Mouse (Mus musculus) neural tube, embryonic 10.5 days (tissue): ENCODE data around the gene Agps.

Source experiments
- DNase-seq: peaks from one replicate; pipeline ENCODE4 v3.0.0-alpha.2; 2017; ENCODE audit warnings: low spot score; ENCODE audit errors: extremely low spot score

The Agps gene

GRCm38 (mm10) chr2:75831881-75832633, at the start of gene Agps:
TSS of gene Agps (plus strand) at chr2:75832177.
- peak; percentile 91 for DNase-seq

GRCm38 (mm10) chr2:75786075-75786474, 45.9 kb upstream of the Agps start:
- DNase-seq, result peak; percentile 54

DNA sequence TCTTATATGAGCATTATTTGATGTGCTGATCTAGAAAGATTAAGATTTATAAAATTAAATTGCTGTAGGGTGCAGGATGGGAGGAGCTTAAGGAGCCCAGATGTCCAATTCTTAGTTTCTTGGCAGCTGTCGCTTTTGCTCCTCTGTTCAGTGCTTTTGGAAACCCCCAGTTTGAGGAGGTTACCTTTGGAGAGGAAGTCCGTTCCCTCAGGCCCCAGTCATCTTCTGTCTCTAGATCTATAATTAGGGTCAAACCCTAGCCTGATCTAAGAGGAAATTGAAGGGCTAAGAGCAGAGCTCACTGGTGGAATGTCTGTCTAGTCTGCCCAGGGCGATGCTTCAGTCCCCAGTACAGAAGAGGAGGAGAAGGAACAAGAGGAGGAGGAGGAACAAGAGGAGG, 43.5 kb upstream of the Agps start:
- DNase-seq, result no peak

- DNase-seq, result no peak
These were observed 41.9 kb upstream of the Agps start for GRCm38 (mm10) chr2:75789959-75790523.

- no peak for DNase-seq
These were observed 40.2 kb upstream of the Agps start for GRCm38 (mm10) chr2:75791561-75792308.

DNA sequence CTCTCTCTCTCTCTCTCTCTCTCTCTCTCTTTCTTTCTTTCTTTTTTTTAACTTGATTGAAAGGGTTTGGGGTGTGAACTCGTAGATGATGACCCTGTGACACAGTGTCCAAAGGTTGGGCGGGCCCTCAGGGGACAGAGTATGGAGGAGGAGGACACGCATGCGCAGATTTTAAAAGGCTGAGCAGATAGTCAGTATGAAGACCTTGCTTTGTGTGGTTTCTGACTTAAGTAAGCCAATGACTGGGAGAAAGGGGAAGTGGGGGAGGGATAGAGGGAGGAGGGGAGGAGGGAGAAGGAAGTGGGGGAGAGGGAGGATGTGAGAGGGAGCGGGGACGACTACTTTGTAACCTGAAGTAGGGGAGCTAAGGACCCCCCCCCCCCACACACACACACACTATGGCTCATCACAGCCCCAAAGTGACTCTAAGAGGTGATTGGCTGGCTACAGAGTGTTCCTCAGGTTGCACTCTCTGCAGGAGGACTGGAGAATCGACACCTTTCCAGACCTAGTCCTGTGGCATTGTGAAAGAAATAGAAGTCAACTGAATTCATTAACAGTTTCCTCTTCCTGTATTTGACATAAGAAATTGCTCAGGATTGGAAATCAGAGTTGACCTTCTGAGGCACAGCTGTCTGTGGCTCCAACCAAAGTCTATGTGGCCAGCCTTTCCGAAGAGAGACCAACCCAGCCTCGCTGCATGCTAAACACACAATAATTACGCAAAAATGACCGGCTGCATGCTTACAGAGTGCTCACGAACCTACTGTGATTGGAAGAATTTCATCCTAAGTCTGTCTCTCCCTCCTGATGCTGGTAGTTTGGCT, 39.4 kb upstream of the Agps start:
- DNase-seq, result no peak

DNA sequence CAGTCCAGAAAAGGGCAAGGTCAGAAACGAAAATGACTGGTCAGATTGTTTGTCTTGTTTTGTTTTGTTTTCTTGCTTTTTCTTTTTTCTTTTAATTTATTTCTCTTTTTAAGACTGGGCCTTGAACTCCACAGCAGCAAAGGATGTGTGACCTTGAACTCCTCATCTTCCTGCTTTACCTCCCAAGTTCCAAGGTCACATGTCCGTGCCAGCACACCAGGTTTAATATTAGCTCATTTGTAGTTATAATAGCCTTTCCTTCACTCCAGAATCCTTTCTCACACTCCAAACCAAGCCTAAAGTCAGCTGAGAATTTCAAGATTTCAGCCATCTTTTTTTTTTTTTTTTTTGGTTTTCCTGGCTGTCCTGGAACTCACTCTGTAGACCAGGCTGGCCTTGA, 35.8 kb upstream of the Agps start:
- DNase-seq, result no peak

GRCm38 (mm10) chr2:75798434-75798970, 33.5 kb upstream of the Agps start:
- DNase-seq, result no peak

GRCm38 (mm10) chr2:75805767-75806166, 26.2 kb upstream of the Agps start:
- no peak for DNase-seq

GRCm38 (mm10) chr2:75806891-75807290, 25.1 kb upstream of the Agps start:
- no peak for DNase-seq

GRCm38 (mm10) chr2:75807460-75807859, 24.5 kb upstream of the Agps start:
- DNase-seq, result no peak

GRCm38 (mm10) chr2:75814880-75815279, 17.1 kb upstream of the Agps start:
- peak; percentile 30 for DNase-seq

- no peak for DNase-seq
These were observed 16.5 kb upstream of the Agps start for GRCm38 (mm10) chr2:75815521-75815920.

DNA sequence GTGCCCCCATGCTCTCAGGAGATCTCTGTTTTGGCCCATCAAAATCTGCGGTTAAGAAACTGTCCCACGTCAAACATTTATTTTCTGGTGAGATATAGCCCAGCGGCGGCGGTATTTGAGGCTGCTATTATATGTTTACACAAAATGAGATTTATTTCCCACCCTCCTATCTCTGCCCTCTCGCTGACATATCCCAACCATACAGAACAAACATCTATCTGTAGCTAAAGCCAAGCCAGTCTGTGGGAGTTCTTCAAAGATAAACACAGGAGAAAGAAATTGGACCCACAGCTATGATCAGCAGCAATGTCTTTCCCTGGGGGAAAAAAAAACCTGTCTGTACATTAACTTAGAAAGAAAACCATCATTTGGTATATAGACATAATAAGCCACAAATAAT, 15.3 kb upstream of the Agps start:
- no peak for DNase-seq

- no peak for DNase-seq
These were observed 13.3 kb upstream of the Agps start for GRCm38 (mm10) chr2:75818719-75819118.

DNA sequence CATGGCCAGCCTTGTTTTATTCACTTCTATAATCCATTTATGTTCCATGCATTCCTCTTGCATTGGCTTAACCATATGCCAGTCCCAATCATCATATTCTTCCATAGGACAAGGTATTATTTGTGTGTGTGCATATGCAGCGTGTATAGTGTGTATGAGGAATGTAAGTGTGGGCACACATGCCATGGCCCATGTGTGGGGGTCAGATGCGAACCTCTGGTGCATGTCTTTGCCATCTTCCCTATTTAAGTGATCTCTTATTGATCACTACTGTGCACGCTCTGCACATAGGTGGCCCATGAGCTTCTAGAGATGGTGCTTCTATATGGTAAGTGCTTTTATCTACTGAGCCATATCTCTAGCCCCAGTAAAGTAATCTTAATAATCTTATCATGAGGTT, 12.2 kb upstream of the Agps start:
- DNase-seq, result no peak

DNA sequence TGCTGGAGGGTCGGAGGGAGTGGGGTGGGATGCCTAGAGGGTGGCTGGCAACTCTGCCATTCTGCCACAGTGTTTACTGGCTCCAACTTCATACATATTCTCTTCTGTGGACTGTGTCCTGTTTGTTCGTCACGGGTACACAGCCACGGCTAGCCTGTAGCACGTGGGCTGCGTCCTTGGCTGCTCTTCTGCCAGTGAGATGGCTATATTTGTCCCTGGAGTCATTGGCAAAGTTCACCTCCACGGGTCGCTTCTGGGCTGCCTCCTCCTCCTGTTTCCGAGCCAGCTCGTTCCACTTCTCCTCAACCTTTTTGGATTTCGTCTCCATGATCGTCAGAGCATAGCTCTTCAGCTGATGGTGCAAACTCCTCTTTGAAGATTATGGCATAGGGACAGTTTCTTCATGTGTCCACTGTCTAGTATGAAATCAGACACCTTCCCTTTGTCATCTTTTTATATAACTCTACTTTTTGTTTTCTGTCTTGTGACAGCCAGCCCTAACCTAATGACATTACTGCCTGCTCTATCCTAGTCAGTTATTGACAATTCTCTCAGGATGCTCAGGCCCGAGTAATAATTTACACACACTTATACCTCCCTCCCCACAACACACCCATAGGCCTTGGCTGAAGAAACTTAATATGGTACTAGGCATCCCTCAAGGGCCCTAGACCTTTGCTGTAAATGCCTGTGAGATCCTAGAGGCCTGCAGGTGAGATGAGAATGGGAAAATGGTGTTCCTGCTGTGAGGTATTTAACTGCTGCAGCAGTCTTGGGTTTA, 9.8 kb upstream of the Agps start:
- no peak for DNase-seq

DNA sequence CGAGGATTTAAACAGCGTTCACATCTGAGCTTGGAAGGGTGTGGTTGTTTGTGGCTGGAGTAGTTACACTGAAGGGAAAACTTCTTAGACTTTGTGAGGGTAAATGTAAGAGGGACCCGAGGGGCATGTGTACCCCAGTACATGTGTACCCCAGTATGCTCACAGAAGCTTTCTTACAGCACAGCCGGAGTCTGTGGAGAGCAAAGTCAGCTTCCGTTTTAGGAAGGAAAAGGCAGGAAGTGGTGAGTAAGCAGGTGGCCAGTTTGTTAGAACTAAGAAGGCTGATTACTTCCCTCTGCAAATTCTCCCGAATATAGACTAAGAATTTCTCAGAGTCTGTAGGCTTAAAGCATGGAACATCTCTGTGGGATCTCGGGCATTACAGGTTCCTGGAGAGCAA, 8.2 kb upstream of the Agps start:
- DNase-seq, result no peak

DNA sequence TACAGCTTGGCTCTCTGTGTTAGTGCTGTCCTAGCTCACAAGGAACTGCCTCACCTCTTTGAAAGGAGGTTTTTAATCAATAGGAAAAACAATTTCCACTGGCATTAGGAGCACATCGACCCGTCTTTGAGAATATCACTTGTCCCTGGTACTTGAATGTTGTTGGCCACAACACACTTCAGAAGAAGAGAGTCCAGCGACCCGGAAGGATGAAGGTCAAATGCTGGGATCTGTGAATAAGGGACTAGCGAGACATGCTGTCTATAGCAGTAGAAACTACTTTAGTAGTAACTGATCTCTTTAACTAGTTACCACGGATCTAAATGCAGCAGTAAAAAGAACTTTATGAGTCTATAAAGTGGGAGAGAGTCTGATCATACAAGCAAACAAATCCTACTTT, 7.8 kb upstream of the Agps start:
- no peak for DNase-seq

DNA sequence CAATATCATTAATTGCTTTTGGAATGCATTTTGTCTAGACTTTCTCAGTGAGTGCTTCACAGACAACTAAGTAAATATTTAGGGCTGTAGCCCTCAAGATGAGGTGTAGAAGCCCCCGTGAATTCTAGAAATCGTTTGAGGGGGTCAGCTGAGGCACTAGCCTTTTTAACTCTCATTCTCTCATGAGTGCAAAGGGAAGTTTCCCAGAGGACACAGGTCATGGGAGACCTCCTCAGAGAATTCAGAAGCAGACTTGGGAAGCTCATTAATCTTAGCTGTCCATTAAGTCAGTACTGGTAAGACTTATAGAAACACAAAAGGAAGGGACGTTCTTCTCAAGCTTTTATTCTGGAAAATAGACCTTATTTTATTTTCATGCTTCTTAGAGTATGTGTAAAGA, 7.1 kb upstream of the Agps start:
- DNase-seq, result peak; percentile 32

- peak; percentile 36 for DNase-seq
These were observed 6.4 kb upstream of the Agps start for GRCm38 (mm10) chr2:75825603-75826002.
